Mouse (Mus musculus): ENCODE measurements around the gene Sema4d.

Gene Sema4d

GRCm38 (mm10) chr13:51753802-51754444, 39.6 kb downstream of the Sema4d start:
- no peak for DNase-seq (ENCODE audit: low read depth)

- DNase-seq (ENCODE audit: low read depth) = no peak
Observed at GRCm38 (mm10) chr13:51753168-51753465, 40.4 kb downstream of the Sema4d start.

GRCm38 (mm10) chr13:51752346-51753167, 41.0 kb downstream of the Sema4d start:
- DNase-seq (ENCODE audit: low read depth) = no peak

- no peak for DNase-seq (ENCODE audit: low read depth)
Observed at GRCm38 (mm10) chr13:51749578-51750345, 43.8 kb downstream of the Sema4d start.

- DNase-seq (ENCODE audit: low read depth) = peak; percentile 72
Observed at GRCm38 (mm10) chr13:51748009-51748552, 45.5 kb downstream of the Sema4d start.

GRCm38 (mm10) chr13:51747069-51747468, 46.5 kb downstream of the Sema4d start:
- DNase-seq (ENCODE audit: low read depth) = no peak

GRCm38 (mm10) chr13:51745862-51746261, 47.7 kb downstream of the Sema4d start:
- peak; percentile 46 for DNase-seq (ENCODE audit: low read depth)

- DNase-seq (ENCODE audit: low read depth) = no peak
Observed at GRCm38 (mm10) chr13:51743855-51744254, 49.7 kb downstream of the Sema4d start.

GRCm38 (mm10) chr13:51742551-51743052, 50.9 kb downstream of the Sema4d start:
- DNase-seq (ENCODE audit: low read depth) = no peak

- no peak for DNase-seq (ENCODE audit: low read depth)
Observed at GRCm38 (mm10) chr13:51740776-51741175, 52.8 kb downstream of the Sema4d start.

- no peak for DNase-seq (ENCODE audit: low read depth)
Observed at GRCm38 (mm10) chr13:51739713-51740112, 53.8 kb downstream of the Sema4d start.

GRCm38 (mm10) chr13:51738531-51739117, 54.9 kb downstream of the Sema4d start:
- no peak for DNase-seq (ENCODE audit: low read depth)

- peak; percentile 83 for DNase-seq (ENCODE audit: low read depth)
Observed at GRCm38 (mm10) chr13:51737949-51738513, 55.5 kb downstream of the Sema4d start.

GRCm38 (mm10) chr13:51737033-51737948, 56.3 kb downstream of the Sema4d start:
- DNase-seq (ENCODE audit: low read depth) = no peak

GRCm38 (mm10) chr13:51736007-51736911, 57.3 kb downstream of the Sema4d start:
- no peak for DNase-seq (ENCODE audit: low read depth)

GRCm38 (mm10) chr13:51734556-51734955, 59.0 kb downstream of the Sema4d start:
- no peak for DNase-seq (ENCODE audit: low read depth)

- no peak for DNase-seq (ENCODE audit: low read depth)
Observed at GRCm38 (mm10) chr13:51732097-51732664, 61.4 kb downstream of the Sema4d start.

- DNase-seq (ENCODE audit: low read depth) = no peak
Observed at GRCm38 (mm10) chr13:51731474-51731873, 62.1 kb downstream of the Sema4d start.

- DNase-seq (ENCODE audit: low read depth) = no peak
Observed at GRCm38 (mm10) chr13:51729887-51730361, 63.6 kb downstream of the Sema4d start.

Measured in c-Kit-positive CD71-positive TER-119-negative erythroid progenitor cells, embryonic 14.5 days (primary cell).